Mouse (Mus musculus): Measurements from ENCODE around the gene Ralbp1.

GRCm38 (mm10) chr17:65930960-65931359 is 45.4 kb upstream of the Ralbp1 start:
- TF ChIP-seq CTCF (IDR thresholded peaks at IDR 0.05) = no peak
- TF ChIP-seq EP300 (IDR thresholded peaks at IDR 0.05) = peak; percentile 89
